In the genomic region with DNA sequence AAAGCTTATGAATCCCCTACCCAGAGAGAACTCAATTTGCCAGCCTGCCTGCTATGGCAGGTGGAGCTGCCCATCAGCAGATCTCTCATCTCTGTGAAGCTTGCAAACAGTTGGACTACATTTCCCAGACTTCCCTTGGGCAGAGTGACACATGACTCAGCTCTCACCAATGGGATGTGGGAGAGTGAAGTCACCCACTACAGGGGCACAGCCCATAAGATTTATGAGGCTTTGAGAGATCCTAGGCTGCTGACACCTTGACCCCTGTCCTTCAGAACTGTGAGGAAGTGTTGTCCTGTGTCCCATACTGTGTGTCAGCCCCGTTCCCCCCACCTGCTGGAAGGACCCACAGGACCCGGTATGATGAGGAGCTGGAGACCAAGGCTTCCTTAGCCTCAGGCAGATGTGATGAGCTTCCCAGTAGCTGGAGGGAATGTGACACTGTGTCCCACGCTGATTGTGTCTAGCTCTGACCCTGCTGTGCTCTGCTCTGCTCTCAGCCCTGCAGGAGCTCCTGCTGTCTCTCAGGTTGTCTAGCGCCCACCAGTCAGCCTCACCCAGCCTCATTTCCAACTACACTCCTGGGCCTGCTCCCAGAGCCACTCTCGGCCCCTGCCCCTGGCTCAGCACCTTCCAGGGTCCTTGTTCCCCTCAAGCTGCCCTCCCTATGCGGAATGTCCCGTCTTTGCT, we compare ENCODE assay signal across 8 mouse cellular contexts. TPM values are rescaled to one million over a fixed set of nuclear protein-coding genes. Genes with fewer than 3 reads are reported as not detected.
DNase-seq lines count a peak whose midpoint lies in the region; ATAC-seq lines count a peak whose summit lies in the region.

No protein-coding gene starts in this region.

- H3K4me1 ChIP-seq in forebrain, embryonic 16.5 days (replicated peaks; ENCODE audit: control insufficient read depth, insufficient read depth, low read length), result peaks cover 4% of the 10 kb centered on the region; the same call in 1 of the 2 replicates
- H3K4me1 ChIP-seq in hindbrain, embryonic 12.5 days, result peaks cover 10% of the 10 kb centered on the region
- no peaks in the 10 kb centered on the region for H3K4me1 ChIP-seq in lung, embryonic 16.5 days (replicated peaks; ENCODE audit: control insufficient read depth, insufficient read depth, low read length)

- H3K4me2 ChIP-seq in forebrain, embryonic 16.5 days (ENCODE audit: low read length), result peak overlapping the region; percentile 45
- peak overlapping the region; percentile 32 for H3K4me2 ChIP-seq in hindbrain, embryonic 12.5 days (replicated peaks)
- H3K4me2 ChIP-seq in lung, embryonic 16.5 days (ENCODE audit: low read depth, low read length), result 0 out of 2 replicates have a peak overlapping the region, but pooled peaks have one; percentile 21

- peak; percentile 84 for DNase-seq in ES-CJ7 (ENCODE audit: low read depth, low spot score)
- DNase-seq in layer of hippocampus, adult 9-11 months, result peak; percentile 85
- DNase-seq in retina, postnatal 1 day, result peak; percentile 88
- no peak for DNase-seq in ovary, postnatal 10 days (ENCODE audit: low spot score)

- peak overlapping the region; percentile 5; the same call in 1 of the 2 replicates for H3K9ac ChIP-seq in forebrain, embryonic 16.5 days (replicated peaks; ENCODE audit: low read depth, low read length)
- H3K9ac ChIP-seq in hindbrain, embryonic 12.5 days, result peak overlapping the region; percentile 20; the same call in 1 of the 2 replicates
- H3K9ac ChIP-seq in lung, embryonic 16.5 days (ENCODE audit: low read length), result peak overlapping the region; percentile 12; the same call in 1 of the 2 replicates

- ATAC-seq in cerebellum, adult (ENCODE audit: insufficient number of reproducible peaks, low FRiP score, low TSS enrichment), result peak; percentile 95
- ATAC-seq in forebrain, embryonic 16.5 days, result peak; percentile 97
- ATAC-seq in hindbrain, embryonic 12.5 days (ENCODE audit: low FRiP score), result peak; percentile 90
- peak; percentile 69 for ATAC-seq in lung, embryonic 16.5 days (ENCODE audit: low read depth)

- 63% methylated on average over 7 of the region's 7 CpGs for WGBS in forebrain, embryonic 16.5 days
- 52% methylated on average over 7 of the region's 7 CpGs for WGBS in hindbrain, embryonic 12.5 days
- 48% methylated on average over 7 of the region's 7 CpGs for WGBS in lung, embryonic 16.5 days

- H3K36me3 ChIP-seq in forebrain, embryonic 16.5 days (ENCODE audit: control insufficient read depth, insufficient read depth), result no peaks in the 10 kb centered on the region
- H3K36me3 ChIP-seq in hindbrain, embryonic 12.5 days, result no peaks in the 10 kb centered on the region
- no peaks in the 10 kb centered on the region for H3K36me3 ChIP-seq in lung, embryonic 16.5 days (ENCODE audit: control insufficient read depth, insufficient read depth, low read length)

- H3K4me3 ChIP-seq in forebrain, embryonic 16.5 days (replicated peaks; ENCODE audit: low read length), result peak overlapping the region; percentile 23; the same call in 1 of the 2 replicates
- H3K4me3 ChIP-seq in hindbrain, embryonic 12.5 days, result no peak overlapping the region
- H3K4me3 ChIP-seq in lung, embryonic 16.5 days (ENCODE audit: low read length), result no peak overlapping the region

- H3K9me3 ChIP-seq in forebrain, embryonic 16.5 days (ENCODE audit: control insufficient read depth, low read length), result no peaks in the 10 kb centered on the region
- H3K9me3 ChIP-seq in hindbrain, embryonic 12.5 days (replicated peaks), result no peaks in the 10 kb centered on the region
- peaks cover 2% of the 10 kb centered on the region for H3K9me3 ChIP-seq in lung, embryonic 16.5 days (ENCODE audit: control insufficient read depth, low read length)

- H3K27me3 ChIP-seq in forebrain, embryonic 16.5 days (replicated peaks; ENCODE audit: control insufficient read depth, insufficient read depth, low read length), result no peaks in the 10 kb centered on the region
- no peaks in the 10 kb centered on the region for H3K27me3 ChIP-seq in hindbrain, embryonic 12.5 days
- no peaks in the 10 kb centered on the region for H3K27me3 ChIP-seq in lung, embryonic 16.5 days (ENCODE audit: control insufficient read depth, insufficient read depth, low read depth, low read length)

- no peak overlapping the region for H3K27ac ChIP-seq in forebrain, embryonic 16.5 days (ENCODE audit: low read length)
- H3K27ac ChIP-seq in hindbrain, embryonic 12.5 days, result peak overlapping the region; percentile 60
- H3K27ac ChIP-seq in lung, embryonic 16.5 days (ENCODE audit: low read length), result no peak overlapping the region

RNA-seq across cellular contexts. Expression of a gene that starts 40.8 kb away (rescaled TPM):
- 0.89 and 0.93 TPM in 2 replicates for polyA plus RNA-seq in forebrain, embryonic 16.5 days (2015; fragmentation: Nextera tagmentation; extraction: Ambion mirVana)
- polyA plus RNA-seq in hindbrain, embryonic 12.5 days (2016; fragmentation: Nextera tagmentation; extraction: Ambion mirVana), result 0.45 and 0.89 TPM in 2 replicates
- polyA plus RNA-seq in lung, embryonic 16.5 days (2015; fragmentation: Nextera tagmentation; extraction: Ambion mirVana), result 0.69 and 1.6 TPM in 2 replicates
